Mouse (Mus musculus): ENCODE data around the gene Ica1l.

- TF ChIP-seq CTCF (IDR thresholded peaks at IDR 0.05; ENCODE audit: borderline replicate concordance, extremely low read depth, insufficient read depth, insufficient read length) (no peak), POLR2A (IDR thresholded peaks at IDR 0.05; ENCODE audit: borderline replicate concordance, extremely low read depth, insufficient read depth, insufficient read length, poor library complexity, severe bottlenecking) (no peak)
Measured at GRCm38 (mm10) chr1:59941063-59941462, 101.9 kb downstream of the Ica1l start.
